Mouse (Mus musculus): ENCODE results near the gene Atp1a2. TPM values are rescaled to one million over a fixed set of nuclear protein-coding genes. Genes with fewer than 3 reads are reported as not detected.

Atp1a2 gene
- total RNA-seq, 1 experiment from 2014 or later: 315 TPM

GRCm38 (mm10) chr1:172324725-172325124, 26.9 kb upstream of the Atp1a2 start:
- DNase-seq: peak; percentile 88

- no peak for DNase-seq
Measured at GRCm38 (mm10) chr1:172323801-172324359, 26.0 kb upstream of the Atp1a2 start.

- DNase-seq: no peak
Measured at GRCm38 (mm10) chr1:172323298-172323697, 25.4 kb upstream of the Atp1a2 start.

- DNase-seq: no peak
Measured at GRCm38 (mm10) chr1:172322725-172323124, 24.9 kb upstream of the Atp1a2 start.

- DNase-seq: no peak
Measured at GRCm38 (mm10) chr1:172319921-172320411, 22.1 kb upstream of the Atp1a2 start.

GRCm38 (mm10) chr1:172319346-172319745, 21.5 kb upstream of the Atp1a2 start:
- DNase-seq: no peak

GRCm38 (mm10) chr1:172318424-172319035, 20.7 kb upstream of the Atp1a2 start:
- no peak for DNase-seq

- no peak for DNase-seq
Measured at GRCm38 (mm10) chr1:172317946-172318345, 20.1 kb upstream of the Atp1a2 start.

- no peak for DNase-seq
Measured at GRCm38 (mm10) chr1:172317431-172317830, 19.6 kb upstream of the Atp1a2 start.

GRCm38 (mm10) chr1:172314911-172315310, 17.0 kb upstream of the Atp1a2 start:
- no peak for DNase-seq

GRCm38 (mm10) chr1:172313613-172314411, 15.9 kb upstream of the Atp1a2 start:
- no peak for DNase-seq

GRCm38 (mm10) chr1:172312768-172313561, 15.1 kb upstream of the Atp1a2 start:
- DNase-seq: no peak

- peak; percentile 95 for DNase-seq
Measured at GRCm38 (mm10) chr1:172311921-172312767, 14.3 kb upstream of the Atp1a2 start.

- peak; percentile 82 for DNase-seq
Measured at GRCm38 (mm10) chr1:172311248-172311906, 13.5 kb upstream of the Atp1a2 start.

GRCm38 (mm10) chr1:172309699-172310398, 12.0 kb upstream of the Atp1a2 start:
- peak; percentile 94 for DNase-seq

GRCm38 (mm10) chr1:172308409-172308808, 10.5 kb upstream of the Atp1a2 start:
- no peak for DNase-seq

GRCm38 (mm10) chr1:172307936-172308335, 10.1 kb upstream of the Atp1a2 start:
- DNase-seq: no peak

- DNase-seq: no peak
Measured at GRCm38 (mm10) chr1:172306885-172307284, 9.0 kb upstream of the Atp1a2 start.

GRCm38 (mm10) chr1:172306196-172306595, 8.3 kb upstream of the Atp1a2 start:
- no peak for DNase-seq

GRCm38 (mm10) chr1:172305635-172306034, 7.8 kb upstream of the Atp1a2 start:
- peak; percentile 56 for DNase-seq

All from adrenal gland, postnatal 14 days (tissue).